Mouse (Mus musculus) CD4-positive, CD25-positive, alpha-beta regulatory T cell, adult 9 weeks (primary cell): Measurements from ENCODE around the gene Serpinb6d. TPM values are rescaled to one million over a fixed set of nuclear protein-coding genes. Genes with fewer than 3 reads are reported as not detected.

Source experiments
- polyA plus RNA-seq: library from polyadenylated mRNA; unstranded; fragments of 100-300 nt; shearing (Covaris generic); gene quantifications from one replicate; pipeline ENCODE4 v1.2.1, GENCODE M21; 2017

The Serpinb6d gene
- polyA plus RNA-seq = not detected

GRCm38 (mm10) chr13:33661105-33661504, at the start of gene Serpinb6d:
Gene Serpinb6d (plus strand): TSS chr13:33661405.

Other genes starting within 250 kb of the Serpinb6d start
- gene Serpinb9g, start 176.6 kb upstream of the Serpinb6d start, polyA plus RNA-seq = not detected
- not detected for gene Serpinb6e, start 182.0 kb downstream of the Serpinb6d start, polyA plus RNA-seq
- gene Serpinb6c, start 244.3 kb downstream of the Serpinb6d start, polyA plus RNA-seq = not detected